Mouse (Mus musculus) MEL (cell line): ENCODE data around the gene Fhdc1.

Source experiments
- CTCF ChIP-seq, 3 experiments: IDR thresholded peaks in 2 of 3; conservative IDR thresholded peaks in 1 of 3; 2 replicates each; pipeline ENCODE4 v1.5.1; 2011 to 2012; ENCODE audit warnings: low read length in 3 of 3, low read depth in 2 of 3, mild to moderate bottlenecking in 2 of 3, improper control_type of control experiment in 1 of 3, inconsistent platforms in 1 of 3, mixed read lengths in 1 of 3, moderate library complexity in 1 of 3; ENCODE audit not compliant: control insufficient read depth in 1 of 3, insufficient read depth in 1 of 3, poor library complexity in 1 of 3, severe bottlenecking in 1 of 3
- EP300 ChIP-seq, 2 experiments: IDR thresholded peaks; 2 replicates each; pipeline ENCODE4 v1.6.1; 2011; ENCODE audit warnings: improper control_type of control experiment in 2 of 2, low read length in 2 of 2, low read depth in 1 of 2, mild to moderate bottlenecking in 1 of 2
- ETS1 ChIP-seq: IDR thresholded peaks from 2 replicates; pipeline ENCODE4 v1.6.1; 2012; ENCODE audit warnings: low read depth, mild to moderate bottlenecking, inconsistent platforms, low read length, improper control_type of control experiment, moderate library complexity
- HCFC1 ChIP-seq: IDR thresholded peaks from 2 replicates; pipeline ENCODE4 v1.6.1; 2012; ENCODE audit warnings: low read depth, mild to moderate bottlenecking, inconsistent platforms, low read length, improper control_type of control experiment, moderate library complexity
- MAX ChIP-seq: IDR thresholded peaks from 2 replicates; pipeline ENCODE4 v1.6.1; 2011; ENCODE audit warnings: low read length, improper control_type of control experiment
- MAZ ChIP-seq: IDR thresholded peaks from 2 replicates; pipeline ENCODE4 v1.6.1; 2012; ENCODE audit warnings: low read depth, mild to moderate bottlenecking, inconsistent platforms, low read length, improper control_type of control experiment
- MXI1 ChIP-seq: IDR thresholded peaks from 2 replicates; pipeline ENCODE4 v1.6.1; 2011; ENCODE audit warnings: mild to moderate bottlenecking, low read depth, low read length, improper control_type of control experiment
- NELFE ChIP-seq: IDR thresholded peaks from 2 replicates; pipeline ENCODE4 v1.6.1; 2011; ENCODE audit warnings: low read depth, low read length, improper control_type of control experiment
- POLR2A ChIP-seq, 2 experiments: IDR thresholded peaks; 2 replicates each; pipeline ENCODE4 v1.6.1; 2011 to 2012; ENCODE audit warnings: low read length in 2 of 2, mild to moderate bottlenecking in 2 of 2, control low read depth in 1 of 2, improper control_type of control experiment in 1 of 2, low read depth in 1 of 2, moderate library complexity in 1 of 2; ENCODE audit not compliant: control insufficient read depth in 1 of 2, insufficient read depth in 1 of 2, poor library complexity in 1 of 2
- RAD21 ChIP-seq: IDR thresholded peaks from 2 replicates; pipeline ENCODE4 v1.6.1; 2011; ENCODE audit warnings: mild to moderate bottlenecking, low read depth, low read length, improper control_type of control experiment
- TAL1 ChIP-seq: IDR thresholded peaks from 2 replicates; pipeline ENCODE4 v1.6.1; 2012; ENCODE audit warnings: mild to moderate bottlenecking, inconsistent platforms, low read length, moderate library complexity, mixed read lengths
- UBTF ChIP-seq: IDR thresholded peaks from 2 replicates; pipeline ENCODE4 v1.6.1; 2012; ENCODE audit warnings: low read depth, mild to moderate bottlenecking, inconsistent platforms, low read length, improper control_type of control experiment, moderate library complexity, borderline replicate concordance; ENCODE audit not compliant: insufficient read depth
- ZMIZ1 ChIP-seq: IDR thresholded peaks from 2 replicates; pipeline ENCODE4 v1.6.1; 2012; ENCODE audit warnings: low read depth, mild to moderate bottlenecking, inconsistent platforms, low read length, improper control_type of control experiment, moderate library complexity
- ZNF384 ChIP-seq: IDR thresholded peaks from 2 replicates; pipeline ENCODE4 v1.6.1; 2012; ENCODE audit warnings: low read depth, mild to moderate bottlenecking, inconsistent platforms, low read length, improper control_type of control experiment

DNA sequence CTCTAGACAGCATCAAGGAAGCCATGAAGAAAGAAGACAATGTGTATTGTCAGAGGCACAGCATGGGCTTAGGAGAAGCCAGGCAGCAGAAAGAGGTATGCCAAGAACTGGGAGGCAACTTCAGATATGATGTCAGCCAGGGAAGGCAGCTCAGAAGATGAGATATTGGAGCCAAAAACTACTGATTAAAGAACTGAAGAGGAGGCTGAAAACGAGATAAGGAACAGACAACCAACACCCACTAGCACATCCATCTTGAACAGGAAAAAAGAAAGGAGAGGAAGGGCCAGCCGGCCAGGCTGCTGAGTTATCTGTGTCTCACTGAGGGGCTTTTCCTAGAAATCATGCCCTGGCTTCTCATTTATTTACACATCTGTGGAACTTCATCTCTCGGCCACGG is 66.4 kb downstream of the Fhdc1 start:
- TF ChIP-seq RAD21 (no peak), EP300 (IDR thresholded peaks at IDR 0.05; ENCODE audit: low read depth in 1 of 2, low read length in 2 of 2) (no peak; a peak in 1 of 4 replicates), CTCF (IDR thresholded peaks at IDR 0.05 in 2 of 3, conservative IDR thresholded peaks at IDR 0.05 in 1 of 3; ENCODE audit: control insufficient read depth in 1 of 3, insufficient read depth in 1 of 3, low read depth in 2 of 3, low read length in 3 of 3, poor library complexity in 1 of 3, severe bottlenecking in 1 of 3) (no peak), NELFE (no peak), TAL1 (no peak), POLR2A (IDR thresholded peaks at IDR 0.05; ENCODE audit: control insufficient read depth in 1 of 2, insufficient read depth in 1 of 2, low read depth in 1 of 2, low read length in 2 of 2, poor library complexity in 1 of 2) (no peak), MXI1 (no peak), MAZ (no peak), ZNF384 (no peak), HCFC1 (no peak), ZMIZ1 (no peak), MAX (no peak), ETS1 (peak; percentile 68; the same call in 1 of the 2 replicates), UBTF (no peak)
